Mouse (Mus musculus) 416B (cell line): ENCODE data around the gene Cenpm.

Experiments
- DNase-seq: peaks from one replicate; pipeline ENCODE4 v3.0.0; 2011; ENCODE audit warnings: low read depth

The Cenpm gene

DNA sequence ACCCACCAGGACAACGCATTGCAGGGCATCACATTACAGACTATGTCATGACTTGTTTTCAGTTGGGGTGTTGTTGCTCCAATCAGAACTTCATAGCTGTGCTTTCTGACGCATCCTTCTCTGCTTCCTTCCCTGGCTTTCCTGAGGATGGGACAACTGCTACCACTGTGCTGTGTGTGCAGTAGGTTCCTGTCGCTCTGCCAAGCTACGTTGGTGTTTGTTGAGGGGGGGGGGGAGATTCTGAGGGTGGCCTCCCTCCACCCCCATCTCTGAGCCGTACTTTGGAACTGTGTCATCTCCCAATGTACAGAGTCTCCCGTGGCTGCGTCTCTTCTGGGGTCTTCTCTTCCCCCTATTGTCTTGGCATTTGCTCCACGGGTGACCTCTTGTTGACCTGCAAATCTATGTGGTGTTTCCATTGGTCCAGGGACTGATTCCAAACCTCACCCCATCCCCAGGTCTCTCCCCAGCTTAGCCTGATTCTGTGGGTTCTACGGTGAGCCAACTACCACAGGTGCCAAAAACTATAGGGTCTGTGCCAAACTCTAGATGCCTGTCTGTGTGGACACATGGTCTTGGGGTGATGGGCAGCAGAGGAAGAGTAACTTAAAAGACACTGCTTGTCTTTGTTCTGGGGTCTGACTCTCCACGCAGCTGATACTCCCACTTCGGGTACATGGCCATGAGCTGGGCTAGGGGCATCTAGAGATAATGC lies 29.1 kb downstream of the Cenpm start:
- no peak for DNase-seq

GRCm38 (mm10) chr15:82213222-82213621 lies 31.3 kb downstream of the Cenpm start:
- DNase-seq, result no peak

GRCm38 (mm10) chr15:82212752-82213063 lies 31.8 kb downstream of the Cenpm start, which contains the start of gene Shisa8:
Gene Shisa8 (minus strand): TSS chr15:82212815.
- no peak for DNase-seq

GRCm38 (mm10) chr15:82211911-82212751 lies 32.4 kb downstream of the Cenpm start:
- no peak for DNase-seq

- no peak for DNase-seq
These were observed 33.3 kb downstream of the Cenpm start for GRCm38 (mm10) chr15:82211281-82211680.

GRCm38 (mm10) chr15:82210801-82211200 lies 33.7 kb downstream of the Cenpm start:
- no peak for DNase-seq

- no peak for DNase-seq
These were observed 35.1 kb downstream of the Cenpm start for GRCm38 (mm10) chr15:82209295-82210050.

GRCm38 (mm10) chr15:82208307-82208706 lies 36.2 kb downstream of the Cenpm start:
- DNase-seq, result no peak

GRCm38 (mm10) chr15:82207504-82208219 lies 36.9 kb downstream of the Cenpm start:
- no peak for DNase-seq

GRCm38 (mm10) chr15:82207105-82207459 lies 37.5 kb downstream of the Cenpm start:
- DNase-seq, result no peak

GRCm38 (mm10) chr15:82206365-82207104 lies 38.0 kb downstream of the Cenpm start:
- DNase-seq, result no peak

- no peak for DNase-seq
These were observed 39.7 kb downstream of the Cenpm start for GRCm38 (mm10) chr15:82204680-82205371.

DNA sequence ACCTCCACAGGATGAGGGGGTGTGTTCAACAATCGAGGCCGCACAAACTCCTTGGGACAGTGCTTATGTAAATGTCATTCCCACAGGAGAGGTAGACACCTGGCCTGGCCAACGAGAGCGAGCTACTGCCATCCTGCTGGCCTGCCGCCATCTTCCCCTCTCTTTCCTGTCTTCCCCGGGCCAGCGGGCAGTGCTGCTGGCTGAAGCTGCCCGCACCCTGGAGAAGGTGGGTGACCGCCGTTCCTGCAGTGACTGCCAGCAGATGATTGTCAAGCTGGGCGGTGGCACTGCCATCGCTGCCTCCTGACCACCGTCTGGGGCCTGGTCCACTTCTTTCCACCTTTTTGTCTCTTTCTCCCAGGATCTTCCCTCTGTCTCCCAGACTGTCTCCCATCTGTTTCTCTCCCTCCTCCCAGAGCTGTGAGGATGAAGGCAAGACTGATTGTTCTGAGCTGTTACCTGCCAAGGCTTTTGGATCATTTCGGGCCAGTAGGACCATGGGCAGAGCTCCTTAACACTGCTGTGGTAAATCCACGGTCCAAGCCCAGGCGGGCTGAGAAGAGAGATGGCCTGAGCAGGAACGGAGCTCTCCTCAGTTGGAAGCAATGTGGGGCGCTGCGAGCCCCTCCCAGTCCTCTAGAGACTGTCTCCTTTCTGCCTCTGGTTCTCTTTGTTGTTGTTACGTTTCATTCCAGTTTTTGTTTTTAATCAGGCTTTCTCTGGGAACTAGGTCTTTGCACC lies 40.8 kb downstream of the Cenpm start:
- no peak for DNase-seq

- no peak for DNase-seq
These were observed 41.5 kb downstream of the Cenpm start for GRCm38 (mm10) chr15:82203090-82203489.

DNA sequence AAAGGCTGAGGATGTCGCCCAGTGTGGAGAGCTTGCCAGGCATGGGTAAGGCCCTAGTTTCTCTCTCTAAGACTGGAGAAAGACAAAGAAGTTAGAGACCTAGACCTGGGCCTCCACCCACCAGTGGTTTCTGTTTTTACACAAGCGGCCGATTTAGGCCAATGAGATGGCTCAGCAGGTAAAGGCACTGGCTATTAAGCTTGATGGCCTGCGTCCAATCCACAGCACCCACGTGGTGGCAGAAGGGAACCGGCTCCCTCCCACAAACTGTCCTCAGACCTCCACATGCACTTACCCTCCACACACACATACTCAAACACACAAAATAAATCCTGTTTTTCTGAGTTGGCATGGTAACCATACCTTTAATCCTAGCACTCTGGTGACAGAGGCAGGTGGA lies 42.5 kb downstream of the Cenpm start:
- no peak for DNase-seq

DNA sequence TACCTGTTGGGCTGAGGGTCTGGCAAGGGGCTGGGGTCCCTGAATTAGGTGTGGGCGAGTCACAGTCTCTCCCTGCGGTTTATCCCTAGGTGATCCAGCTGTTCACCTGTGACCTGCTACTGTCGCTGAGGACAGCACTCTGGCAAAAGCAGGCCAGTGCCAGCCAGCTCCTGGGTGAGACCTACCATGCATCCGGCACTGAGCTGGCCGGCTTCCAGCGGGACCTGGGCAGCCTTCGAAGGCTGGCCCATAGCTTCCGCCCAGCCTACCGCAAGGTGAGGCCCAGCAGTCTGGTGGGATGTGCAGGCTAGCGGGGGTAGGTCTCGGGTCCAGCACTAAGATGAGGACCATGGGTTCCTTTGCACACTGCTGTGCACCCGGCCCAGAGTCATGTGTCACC lies 45.0 kb downstream of the Cenpm start:
- no peak for DNase-seq

DNA sequence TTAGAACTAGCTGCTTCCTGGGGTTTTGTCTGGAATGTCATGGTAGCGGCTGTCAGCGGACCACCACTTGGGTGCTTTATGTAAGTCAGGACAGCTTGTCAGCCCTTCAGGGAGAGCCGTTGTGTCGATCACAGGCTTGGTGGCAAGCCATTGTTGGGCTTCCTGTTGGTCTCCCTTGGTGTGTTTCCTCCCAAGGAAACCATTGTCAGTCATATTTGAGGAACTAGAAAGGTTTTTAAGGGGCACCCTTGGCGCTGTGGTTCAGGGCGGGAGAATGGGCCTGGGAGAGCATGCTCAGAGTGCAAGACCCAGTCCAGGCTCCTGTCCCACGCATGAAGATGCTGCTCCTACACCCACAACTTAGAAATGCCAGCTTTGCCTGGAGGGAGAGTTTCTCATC lies 46.2 kb downstream of the Cenpm start:
- peak; percentile 75 for DNase-seq

GRCm38 (mm10) chr15:82197937-82198336 lies 46.6 kb downstream of the Cenpm start:
- no peak for DNase-seq

DNA sequence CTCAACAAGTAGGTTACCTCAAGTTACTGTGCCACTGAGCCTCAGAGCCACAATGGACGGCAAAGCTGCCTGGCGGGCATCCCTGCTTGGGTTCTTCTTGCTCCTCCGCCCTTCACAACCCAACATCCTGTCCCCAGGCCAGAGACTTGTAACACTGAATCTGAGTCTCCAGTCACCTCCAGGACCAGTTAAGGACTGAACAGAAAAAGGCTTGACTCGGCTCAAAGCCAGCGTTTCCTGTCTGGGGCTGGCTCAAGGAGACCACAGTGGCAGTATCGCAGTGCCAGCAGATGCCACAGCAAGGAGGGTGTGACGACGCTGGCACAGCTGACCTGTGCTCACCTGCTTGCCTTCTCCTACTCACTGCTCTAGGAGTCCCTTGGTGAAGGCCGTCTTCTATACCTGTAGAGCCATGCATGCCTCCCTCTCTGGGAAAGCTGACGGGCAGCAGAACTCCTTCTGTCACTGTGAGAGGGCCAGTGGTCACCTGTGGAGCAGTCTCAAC lies 47.2 kb downstream of the Cenpm start:
- peak; percentile 86 for DNase-seq

- DNase-seq, result peak; percentile 38
These were observed 48.2 kb downstream of the Cenpm start for GRCm38 (mm10) chr15:82196300-82196699.
